Mouse (Mus musculus) small intestine, adult 2 months (tissue): ENCODE measurements around the gene Tpst1.

Source experiments
- CTCF ChIP-seq: fragments of 200-500 bp; IDR thresholded peaks from 2 replicates; pipeline ENCODE4 v1.5.1; 2012; ENCODE audit warnings: low read depth, mild to moderate bottlenecking, control low read depth, inconsistent platforms, low read length, moderate library complexity, mixed read lengths; ENCODE audit not compliant: insufficient replicate concordance, insufficient read length; ENCODE audit errors: extremely low read depth
- POLR2A ChIP-seq: fragments of 200-500 bp; IDR thresholded peaks from 2 replicates; pipeline ENCODE4 v1.6.1; 2012; ENCODE audit warnings: low read depth, mild to moderate bottlenecking, control low read depth, inconsistent platforms, low read length, moderate library complexity

GRCm38 (mm10) chr5:130177871-130178270 lies 104.7 kb downstream of the Tpst1 start:
- TF ChIP-seq POLR2A, result no peak
- no peak for TF ChIP-seq CTCF
